Mouse (Mus musculus) ES-Bruce4 (cell line): ENCODE results near the gene Vegfb.

Source experiments
- EP300 ChIP-seq: IDR thresholded peaks from 2 replicates; pipeline ENCODE4 v1.6.1; 2011; ENCODE audit warnings: low read depth, low read length; ENCODE audit not compliant: insufficient read depth
- POLR2A ChIP-seq: IDR thresholded peaks from one replicate; pipeline ENCODE4 v1.8.1; 2011; ENCODE audit warnings: low read length; ENCODE audit not compliant: insufficient read depth

DNA sequence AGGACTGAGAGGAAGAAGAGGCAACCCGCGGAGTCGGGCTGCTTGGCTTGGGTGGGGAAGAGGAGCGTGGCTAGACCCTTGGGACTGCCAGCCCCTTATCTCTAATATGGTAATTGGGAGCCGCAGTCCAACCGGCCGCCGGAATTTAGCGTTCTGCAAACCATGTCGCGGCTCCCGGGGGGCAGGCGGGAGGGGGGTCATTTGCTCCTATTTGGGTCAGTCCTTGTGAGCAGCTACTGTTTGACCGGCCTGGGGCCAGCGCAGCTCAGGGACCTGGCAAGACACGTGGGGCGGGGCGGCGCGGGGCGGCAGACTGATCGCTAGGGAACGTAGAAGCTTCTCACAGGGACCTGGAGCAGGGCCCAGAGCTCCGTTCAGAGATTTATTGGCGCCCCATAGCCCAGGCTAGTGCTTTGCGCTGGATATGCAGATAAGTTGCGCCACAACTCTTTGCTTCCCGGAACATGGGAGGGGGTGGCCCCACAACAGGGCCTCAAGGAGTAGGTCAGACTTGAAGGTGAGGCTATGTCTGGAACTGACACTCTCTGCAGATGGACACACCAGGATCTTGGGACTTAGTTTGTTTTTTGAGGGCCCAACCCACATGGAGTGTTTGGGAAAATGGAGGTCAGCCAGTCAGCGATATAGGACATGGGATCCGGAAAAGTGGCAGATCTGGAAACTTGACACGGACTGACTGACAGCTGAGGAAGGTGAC lies 35.3 kb downstream of the Vegfb start:
- TF ChIP-seq EP300 = no peak
- no peak for TF ChIP-seq POLR2A
